Mouse (Mus musculus): Measurements from ENCODE around the gene Nfyb. TPM values are rescaled to one million over a fixed set of nuclear protein-coding genes. Genes with fewer than 3 reads are reported as not detected.

Nfyb gene
- polyA plus RNA-seq, 1 experiment, result 9.1 TPM

GRCm38 (mm10) chr10:82780816-82781215 lies 16.9 kb upstream of the Nfyb start:
- H3K36me3 ChIP-seq (replicated peaks; ENCODE audit: low read length), result no peaks in the 10 kb centered on the region
- no peaks in the 10 kb centered on the region for H3K27me3 ChIP-seq (replicated peaks)
- H3K9me3 ChIP-seq, result peaks cover 7% of the 10 kb centered on the region; the same call in 1 of the 2 replicates
- TF ChIP-seq GATA1 (IDR thresholded peaks at IDR 0.05; ENCODE audit: borderline replicate concordance, low read length) (no peak), FLI1 (IDR thresholded peaks at IDR 0.05; ENCODE audit: low read length) (no peak)
- H3K4me1 ChIP-seq, result peaks cover 47% of the 10 kb centered on the region
- H3K4me3 ChIP-seq (replicated peaks), result no peak overlapping the region

- TF ChIP-seq GATA1 (IDR thresholded peaks at IDR 0.05; ENCODE audit: borderline replicate concordance, low read length), result no peak
- peak overlapping the region; percentile 38 for H3K4me3 ChIP-seq (replicated peaks)
- peaks cover 7% of the 10 kb centered on the region; the same call in 1 of the 2 replicates for H3K9me3 ChIP-seq
- peaks cover 4% of the 10 kb centered on the region for H3K27me3 ChIP-seq (replicated peaks)
- H3K4me1 ChIP-seq, result peaks cover 47% of the 10 kb centered on the region
- no peaks in the 10 kb centered on the region for H3K36me3 ChIP-seq (replicated peaks; ENCODE audit: low read length)
Measured at GRCm38 (mm10) chr10:82780322-82780721, 16.4 kb upstream of the Nfyb start.

DNA sequence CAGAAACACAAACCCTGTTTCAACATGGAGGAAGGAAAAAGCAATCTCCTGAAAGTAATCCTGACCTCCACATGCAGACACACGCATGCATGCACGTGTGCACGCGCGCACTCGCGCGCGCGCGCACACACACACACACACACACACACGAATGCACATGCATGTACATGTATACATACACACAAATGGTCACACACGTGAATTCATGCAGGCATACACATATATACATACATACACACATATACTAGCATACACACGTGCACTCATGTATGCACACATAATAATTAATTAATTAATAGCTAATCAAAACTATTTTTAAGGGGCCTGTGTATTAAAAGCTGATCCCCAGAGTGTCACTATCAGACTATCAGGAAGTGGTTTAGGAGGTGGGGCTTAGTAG lies 15.9 kb upstream of the Nfyb start:
- peak overlapping the region; percentile 29 for H3K4me3 ChIP-seq (replicated peaks)
- H3K36me3 ChIP-seq (replicated peaks; ENCODE audit: low read length), result no peaks in the 10 kb centered on the region
- peaks cover 4% of the 10 kb centered on the region for H3K27me3 ChIP-seq (replicated peaks)
- peaks cover 7% of the 10 kb centered on the region; the same call in 1 of the 2 replicates for H3K9me3 ChIP-seq
- H3K4me1 ChIP-seq, result peaks cover 47% of the 10 kb centered on the region
- no peak for TF ChIP-seq GATA1 (IDR thresholded peaks at IDR 0.05; ENCODE audit: borderline replicate concordance, low read length)

GRCm38 (mm10) chr10:82778791-82779549 lies 15.0 kb upstream of the Nfyb start:
- TF ChIP-seq GATA1 (IDR thresholded peaks at IDR 0.05; ENCODE audit: borderline replicate concordance, low read length) (no peak), FLI1 (IDR thresholded peaks at IDR 0.05; ENCODE audit: low read length) (no peak)
- no peak overlapping the region for H3K4me3 ChIP-seq (replicated peaks)
- H3K4me1 ChIP-seq, result peaks cover 47% of the 10 kb centered on the region
- H3K9me3 ChIP-seq, result peaks cover 7% of the 10 kb centered on the region; the same call in 1 of the 2 replicates
- peaks cover 6% of the 10 kb centered on the region for H3K27me3 ChIP-seq (replicated peaks)
- H3K36me3 ChIP-seq (replicated peaks; ENCODE audit: low read length), result no peaks in the 10 kb centered on the region

GRCm38 (mm10) chr10:82777886-82778285 lies 13.9 kb upstream of the Nfyb start:
- peaks cover 47% of the 10 kb centered on the region for H3K4me1 ChIP-seq
- peaks cover 11% of the 10 kb centered on the region for H3K9me3 ChIP-seq
- TF ChIP-seq FLI1 (IDR thresholded peaks at IDR 0.05; ENCODE audit: low read length), result no peak
- TF ChIP-seq GATA1 (IDR thresholded peaks at IDR 0.05; ENCODE audit: borderline replicate concordance, low read length), result no peak

GRCm38 (mm10) chr10:82777075-82777474 lies 13.1 kb upstream of the Nfyb start:
- peaks cover 47% of the 10 kb centered on the region for H3K4me1 ChIP-seq
- H3K27me3 ChIP-seq (replicated peaks), result peaks cover 10% of the 10 kb centered on the region
- H3K4me3 ChIP-seq (replicated peaks), result no peak overlapping the region
- peaks cover 14% of the 10 kb centered on the region for H3K9me3 ChIP-seq
- peaks cover 3% of the 10 kb centered on the region for H3K36me3 ChIP-seq (replicated peaks; ENCODE audit: low read length)
- TF ChIP-seq GATA1 (IDR thresholded peaks at IDR 0.05; ENCODE audit: borderline replicate concordance, low read length) (no peak), FLI1 (IDR thresholded peaks at IDR 0.05; ENCODE audit: low read length) (no peak)

More at GRCm38 (mm10) chr10:82777886-82778285, 13.9 kb upstream of the Nfyb start:
- peaks cover 8% of the 10 kb centered on the region for H3K27me3 ChIP-seq (replicated peaks)
- H3K4me3 ChIP-seq (replicated peaks), result no peak overlapping the region
- peaks cover 3% of the 10 kb centered on the region for H3K36me3 ChIP-seq (replicated peaks; ENCODE audit: low read length)

DNA sequence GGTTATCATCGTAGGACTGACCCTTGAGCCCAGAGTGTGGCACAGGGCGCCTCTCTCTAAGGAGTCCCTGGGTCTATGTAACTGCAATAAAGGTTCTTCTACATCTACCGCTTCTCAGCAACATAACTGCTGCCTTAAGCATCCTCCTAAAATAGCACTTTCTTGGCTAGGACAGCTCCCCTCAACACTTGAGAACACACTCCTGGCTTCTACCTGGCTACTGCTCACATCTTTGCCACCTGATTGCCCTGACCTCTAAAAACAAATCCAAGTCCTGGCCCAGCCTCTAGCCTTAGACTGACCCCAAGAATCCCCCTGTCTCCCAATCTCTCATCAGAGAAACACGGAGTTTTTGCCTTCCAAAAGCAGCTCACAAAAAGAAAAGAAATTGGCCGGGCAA lies 10.9 kb upstream of the Nfyb start:
- H3K27me3 ChIP-seq (replicated peaks), result peaks cover 12% of the 10 kb centered on the region
- peaks cover 3% of the 10 kb centered on the region for H3K36me3 ChIP-seq (replicated peaks; ENCODE audit: low read length)
- peaks cover 7% of the 10 kb centered on the region for H3K9me3 ChIP-seq
- no peak overlapping the region for H3K4me3 ChIP-seq (replicated peaks)
- TF ChIP-seq FLI1 (IDR thresholded peaks at IDR 0.05; ENCODE audit: low read length) (no peak), GATA1 (IDR thresholded peaks at IDR 0.05; ENCODE audit: borderline replicate concordance, low read length) (no peak)
- peaks cover 55% of the 10 kb centered on the region for H3K4me1 ChIP-seq

- Histone ChIP-seq H3K4me1 (peaks cover 28% of the 10 kb centered on the region), H3K27me3 (replicated peaks) (peaks cover 18% of the 10 kb centered on the region)
- TF ChIP-seq FLI1 (IDR thresholded peaks at IDR 0.05; ENCODE audit: low read length) (no peak), GATA1 (IDR thresholded peaks at IDR 0.05; ENCODE audit: borderline replicate concordance, low read length) (no peak)
Measured at GRCm38 (mm10) chr10:82771595-82772170, 7.7 kb upstream of the Nfyb start.

GRCm38 (mm10) chr10:82770713-82771112 lies 6.8 kb upstream of the Nfyb start:
- Histone ChIP-seq H3K27me3 (replicated peaks) (peaks cover 18% of the 10 kb centered on the region), H3K4me3 (replicated peaks) (no peak overlapping the region), H3K9me3 (peaks cover 7% of the 10 kb centered on the region), H3K36me3 (replicated peaks; ENCODE audit: low read length) (peaks cover 3% of the 10 kb centered on the region), H3K4me1 (peaks cover 22% of the 10 kb centered on the region)
- TF ChIP-seq GATA1 (IDR thresholded peaks at IDR 0.05; ENCODE audit: borderline replicate concordance, low read length), result no peak
- TF ChIP-seq FLI1 (IDR thresholded peaks at IDR 0.05; ENCODE audit: low read length), result no peak

More at GRCm38 (mm10) chr10:82771595-82772170, 7.7 kb upstream of the Nfyb start:
- H3K4me3 ChIP-seq (replicated peaks), result no peak overlapping the region
- peaks cover 7% of the 10 kb centered on the region for H3K9me3 ChIP-seq
- peaks cover 3% of the 10 kb centered on the region for H3K36me3 ChIP-seq (replicated peaks; ENCODE audit: low read length)

GRCm38 (mm10) chr10:82768901-82769300 lies 5.0 kb upstream of the Nfyb start:
- H3K4me3 ChIP-seq (replicated peaks), result no peak overlapping the region
- H3K4me1 ChIP-seq, result peaks cover 30% of the 10 kb centered on the region
- H3K27me3 ChIP-seq (replicated peaks), result peaks cover 12% of the 10 kb centered on the region
- peaks cover 7% of the 10 kb centered on the region for H3K9me3 ChIP-seq
- peaks cover 3% of the 10 kb centered on the region for H3K36me3 ChIP-seq (replicated peaks; ENCODE audit: low read length)
- no peak for TF ChIP-seq FLI1 (IDR thresholded peaks at IDR 0.05; ENCODE audit: low read length)
- no peak for TF ChIP-seq GATA1 (IDR thresholded peaks at IDR 0.05; ENCODE audit: borderline replicate concordance, low read length)

Measured in megakaryocyte, embryonic 14.5 days (primary cell).